Mouse (Mus musculus) stomach, embryonic 14.5 days (tissue): ENCODE data around the gene Grm5. TPM values are rescaled to one million over a fixed set of nuclear protein-coding genes. Genes with fewer than 3 reads are reported as not detected.

ENCODE experiments used
- ATAC-seq: fragments of 200-750 bp; cut with Nextera tagmentation; 2 replicates; pipeline ENCODE4 v1.8.0; 2017; ENCODE audit warnings: low read depth, moderate TSS enrichment; ENCODE audit not compliant: insufficient number of reproducible peaks, insufficient read depth, low FRiP score
- H3K27ac ChIP-seq: fragments of 300-500 bp; sonication (generic); 2 replicates; pipeline ENCODE4 v1.5.1; 2014; ENCODE audit warnings: mild to moderate bottlenecking, low read length, moderate library complexity, mixed read lengths
- H3K27me3 ChIP-seq: fragments of 300-500 bp; sonication (generic); 2 replicates; pipeline ENCODE4 v1.6.1; 2014; ENCODE audit warnings: low read length, control low read depth, mixed read lengths; ENCODE audit not compliant: control insufficient read depth, insufficient read depth
- H3K36me3 ChIP-seq: fragments of 300-500 bp; sonication (generic); 2 replicates; pipeline ENCODE4 v1.6.1; 2014; ENCODE audit warnings: mild to moderate bottlenecking, control low read depth, low read length, moderate library complexity, mixed read lengths; ENCODE audit not compliant: control insufficient read depth, insufficient read depth
- H3K4me1 ChIP-seq: fragments of 300-500 bp; sonication (generic); 2 replicates; pipeline ENCODE4 v1.6.1; 2014; ENCODE audit warnings: low read length, control low read depth, mixed read lengths; ENCODE audit not compliant: control insufficient read depth, insufficient read depth
- H3K4me2 ChIP-seq: fragments of 300-500 bp; sonication (generic); replicated peaks from 2 replicates; pipeline ENCODE4 v1.6.1; 2014; ENCODE audit warnings: low read depth, low read length, control low read depth
- H3K4me3 ChIP-seq: fragments of 300-500 bp; sonication (generic); 2 replicates; pipeline ENCODE4 v1.5.1; 2014; ENCODE audit warnings: low read depth, low read length, control low read depth
- H3K9ac ChIP-seq: fragments of 300-500 bp; sonication (generic); replicated peaks from 2 replicates; pipeline ENCODE4 v1.6.1; 2014; ENCODE audit warnings: low read depth, mild to moderate bottlenecking, control low read depth, low read length, moderate library complexity, mixed read lengths
- H3K9me3 ChIP-seq: fragments of 300-500 bp; sonication (generic); 2 replicates; pipeline ENCODE4 v1.6.1; 2016; ENCODE audit warnings: low read depth, low read length, control low read depth; ENCODE audit not compliant: control insufficient read depth
- WGBS: fragments of 180-500 bp; shearing (Covaris S2); extraction: QIAGEN DNeasy Blood & Tissue Kit; methylation state at CpG from one replicate; pipeline ENCODE4 v1.1.7; 2014; 5-methylcytosine and 5-hydroxymethylcytosine counted together
- polyA plus RNA-seq: library from polyadenylated mRNA; unstranded; fragments of >200 nt; fragmentation: Nextera tagmentation; extraction: Ambion mirVana; gene quantifications from 2 replicates; pipeline ENCODE4 v1.2.1, GENCODE M21; 2014

The Grm5 gene
- polyA plus RNA-seq, 1 experiment from 2014 or later: not detected

DNA sequence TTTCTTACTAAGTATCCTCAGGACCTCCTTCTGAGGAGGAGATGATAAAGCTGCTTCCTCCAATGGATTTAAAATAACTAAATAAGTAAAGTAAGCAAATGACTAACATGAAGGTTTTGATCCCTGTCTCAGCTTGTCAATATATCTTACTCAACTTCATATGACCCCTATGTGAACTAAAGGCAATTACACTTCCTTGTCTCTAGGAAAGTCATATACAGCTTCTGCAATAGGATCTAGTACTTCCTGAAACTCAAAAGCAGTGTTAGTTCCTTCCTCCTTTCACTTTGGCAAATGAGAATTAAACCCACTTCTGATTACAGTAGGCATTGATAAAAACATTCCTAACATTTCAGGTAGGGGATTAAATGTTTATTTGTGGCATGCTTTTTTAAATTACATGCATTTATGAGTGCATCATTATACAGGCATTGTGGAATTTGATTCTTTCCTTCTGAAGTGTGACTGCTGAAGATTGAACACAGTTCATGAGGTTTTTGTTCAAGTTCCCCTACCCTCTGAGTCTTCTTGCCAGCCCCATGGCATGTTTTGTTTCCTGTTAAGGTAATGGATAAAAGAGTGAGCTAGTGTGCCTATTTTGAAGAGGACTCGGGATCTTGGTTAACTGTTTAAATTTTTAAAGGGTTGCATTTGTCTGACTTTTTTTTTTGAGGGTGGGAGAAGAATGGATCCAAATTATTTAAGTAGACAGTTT is 470.4 kb downstream of the Grm5 start:
- no peaks in the 10 kb centered on the region for H3K36me3 ChIP-seq
- 44% methylated on average over 1 of the region's 1 CpGs for WGBS
- H3K27ac ChIP-seq: no peak overlapping the region
- no peak overlapping the region for H3K9ac ChIP-seq
- H3K4me3 ChIP-seq: no peak overlapping the region
- H3K27me3 ChIP-seq: no peaks in the 10 kb centered on the region
- 0 out of 2 replicates have a peak, but pooled peaks have one; percentile 49 for ATAC-seq
- no peaks in the 10 kb centered on the region for H3K4me1 ChIP-seq
- H3K9me3 ChIP-seq: no peaks in the 10 kb centered on the region
- no peak overlapping the region for H3K4me2 ChIP-seq

DNA sequence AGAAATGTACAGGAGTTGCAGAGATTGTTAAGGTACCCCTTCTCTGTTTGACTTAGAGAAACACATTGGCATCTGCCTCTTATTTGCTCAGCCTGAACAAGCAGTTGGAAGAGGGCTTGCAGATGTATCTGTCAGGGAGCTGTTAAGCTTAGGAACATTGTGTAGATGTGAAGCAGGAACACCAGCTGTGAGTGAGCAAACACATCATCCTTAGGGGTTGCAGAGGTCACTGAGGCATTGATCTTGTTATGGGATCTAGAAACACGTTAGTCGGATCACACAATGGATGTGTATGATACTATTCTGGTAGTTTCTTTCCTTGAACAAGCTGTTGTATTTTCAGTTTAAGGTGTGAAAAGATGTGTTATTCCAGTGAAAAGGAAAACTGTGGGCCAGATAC is 472.5 kb downstream of the Grm5 start:
- 32% methylated on average over 2 of the region's 2 CpGs for WGBS
- H3K27ac ChIP-seq: no peak overlapping the region
- no peak overlapping the region for H3K9ac ChIP-seq
- H3K36me3 ChIP-seq: no peaks in the 10 kb centered on the region
- H3K27me3 ChIP-seq: no peaks in the 10 kb centered on the region
- no peak overlapping the region for H3K4me2 ChIP-seq
- H3K9me3 ChIP-seq: no peaks in the 10 kb centered on the region
- no peak overlapping the region for H3K4me3 ChIP-seq
- ATAC-seq: no peak
- no peaks in the 10 kb centered on the region for H3K4me1 ChIP-seq

DNA sequence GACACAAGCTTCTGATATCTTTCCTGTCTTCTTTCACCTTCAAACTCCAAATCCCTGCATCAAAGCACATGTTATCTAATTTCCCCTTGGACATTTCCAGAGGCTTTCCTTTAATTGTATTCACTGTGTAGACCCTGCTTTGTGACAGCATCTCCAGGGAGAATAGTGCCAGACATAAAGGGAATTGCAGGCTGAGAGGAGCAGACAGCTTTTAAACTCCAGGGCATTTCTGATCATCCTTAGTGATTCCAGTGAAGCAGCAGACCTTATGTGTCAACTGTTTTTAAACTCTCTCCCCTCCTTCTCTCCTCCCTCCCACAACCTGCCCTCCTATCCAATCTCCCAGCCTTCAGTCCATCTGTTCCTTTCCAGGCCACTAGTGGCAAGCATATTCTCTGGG is 507.1 kb downstream of the Grm5 start:
- Histone ChIP-seq H3K9me3 (no peaks in the 10 kb centered on the region; the same call in 1 of the 2 replicates), H3K27ac (no peak overlapping the region), H3K9ac (no peak overlapping the region), H3K4me3 (no peak overlapping the region), H3K27me3 (no peaks in the 10 kb centered on the region), H3K4me2 (no peak overlapping the region), H3K4me1 (no peaks in the 10 kb centered on the region), H3K36me3 (no peaks in the 10 kb centered on the region)
- no peak for ATAC-seq

DNA sequence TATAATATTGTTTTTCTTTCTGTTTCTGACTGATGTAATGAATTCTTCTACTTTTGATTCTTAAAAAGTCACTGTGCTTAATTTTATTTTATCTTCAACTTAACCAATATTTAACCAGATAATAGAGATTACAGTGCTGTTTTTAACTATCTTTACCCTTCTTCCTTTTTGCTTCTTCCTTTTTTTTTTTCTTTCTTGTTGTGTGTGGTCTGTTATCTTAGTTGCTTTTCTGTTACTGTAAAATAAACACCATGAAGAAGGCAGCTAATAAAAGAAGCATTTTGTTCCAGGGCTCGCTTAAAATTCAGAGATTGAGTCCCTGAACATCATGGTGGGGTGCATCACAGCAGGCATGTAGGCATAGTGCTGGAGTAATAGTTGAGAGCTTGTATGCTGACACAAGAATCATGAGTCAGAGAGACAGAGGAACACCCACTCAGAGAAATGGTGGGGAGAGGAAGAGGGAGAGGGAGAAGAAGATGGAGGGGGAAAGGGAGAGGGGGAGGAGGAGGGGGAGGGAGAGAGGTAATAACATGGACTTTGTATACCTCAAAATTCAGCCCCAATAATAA is 512.7 kb downstream of the Grm5 start:
- Histone ChIP-seq H3K36me3 (no peaks in the 10 kb centered on the region), H3K9me3 (no peaks in the 10 kb centered on the region), H3K27ac (no peak overlapping the region), H3K4me3 (no peak overlapping the region), H3K27me3 (no peaks in the 10 kb centered on the region), H3K9ac (no peak overlapping the region), H3K4me2 (no peak overlapping the region), H3K4me1 (no peaks in the 10 kb centered on the region)
- no peak for ATAC-seq
- 57% methylated on average over 1 of the region's 1 CpGs for WGBS

DNA sequence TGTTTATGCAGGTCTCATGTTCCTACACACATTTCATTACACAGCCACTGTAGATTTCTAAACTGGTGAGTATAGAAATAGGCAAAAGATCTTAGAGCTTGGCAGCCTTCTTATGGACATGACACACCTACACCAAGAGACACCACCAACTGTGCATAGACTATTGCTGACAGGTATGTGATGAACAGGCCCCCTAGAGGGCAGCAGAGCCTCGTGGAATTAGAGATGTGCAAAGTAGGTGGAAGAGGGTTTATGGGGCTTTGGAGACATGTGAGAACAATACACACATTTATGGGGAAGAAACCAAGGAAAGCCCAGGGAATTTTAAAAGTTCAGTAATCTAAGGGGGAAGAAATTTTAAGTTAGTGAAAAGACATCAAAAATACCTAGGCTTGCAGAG is 513.7 kb downstream of the Grm5 start:
- ATAC-seq: 0 out of 2 replicates have a peak, but pooled peaks have one; percentile 56
- 9% methylated on average over 1 of the region's 1 CpGs for WGBS
- Histone ChIP-seq H3K4me1 (no peaks in the 10 kb centered on the region), H3K36me3 (no peaks in the 10 kb centered on the region), H3K9ac (no peak overlapping the region), H3K9me3 (no peaks in the 10 kb centered on the region), H3K27me3 (no peaks in the 10 kb centered on the region), H3K27ac (no peak overlapping the region), H3K4me3 (no peak overlapping the region), H3K4me2 (no peak overlapping the region)

DNA sequence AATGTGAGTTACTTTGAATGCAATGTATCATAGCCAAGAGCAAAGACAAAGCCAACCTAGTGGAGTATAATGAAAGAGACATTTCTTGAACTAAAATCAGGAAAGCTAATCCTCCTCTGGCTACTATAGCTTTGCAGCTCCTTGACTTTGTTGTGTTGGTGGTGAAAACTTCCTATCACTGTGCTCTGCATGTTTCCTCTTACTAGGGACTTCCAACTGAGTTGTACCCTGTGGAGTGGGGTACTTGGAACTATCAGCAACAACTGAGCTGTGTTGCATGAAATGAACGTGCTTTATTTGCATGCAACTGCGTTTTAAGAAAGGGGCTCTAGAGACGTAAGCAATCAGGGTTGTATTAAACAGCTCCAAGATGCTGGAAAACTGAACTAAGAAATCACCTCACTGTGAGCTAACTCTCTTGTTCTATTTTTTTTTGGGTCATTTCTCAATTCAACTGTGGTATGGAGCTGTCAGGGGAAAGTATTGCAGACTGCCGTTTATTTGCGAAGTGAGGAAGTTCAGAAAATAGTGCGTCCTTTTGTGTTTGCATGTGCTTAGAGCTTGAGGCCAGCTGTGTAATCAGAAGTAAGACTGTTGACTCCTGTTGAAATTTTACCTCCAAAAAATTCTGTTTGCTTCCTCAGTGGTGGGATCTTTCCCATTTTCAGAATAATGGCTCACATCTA is 532.9 kb downstream of the Grm5 start:
- H3K9me3 ChIP-seq: no peaks in the 10 kb centered on the region
- no peaks in the 10 kb centered on the region for H3K27me3 ChIP-seq
- no peak overlapping the region for H3K27ac ChIP-seq
- WGBS: 60% methylated on average over 6 of the region's 6 CpGs
- no peak overlapping the region for H3K9ac ChIP-seq
- ATAC-seq: no peak
- no peaks in the 10 kb centered on the region for H3K36me3 ChIP-seq
- H3K4me3 ChIP-seq: no peak overlapping the region
- no peak overlapping the region for H3K4me2 ChIP-seq
- no peaks in the 10 kb centered on the region for H3K4me1 ChIP-seq

DNA sequence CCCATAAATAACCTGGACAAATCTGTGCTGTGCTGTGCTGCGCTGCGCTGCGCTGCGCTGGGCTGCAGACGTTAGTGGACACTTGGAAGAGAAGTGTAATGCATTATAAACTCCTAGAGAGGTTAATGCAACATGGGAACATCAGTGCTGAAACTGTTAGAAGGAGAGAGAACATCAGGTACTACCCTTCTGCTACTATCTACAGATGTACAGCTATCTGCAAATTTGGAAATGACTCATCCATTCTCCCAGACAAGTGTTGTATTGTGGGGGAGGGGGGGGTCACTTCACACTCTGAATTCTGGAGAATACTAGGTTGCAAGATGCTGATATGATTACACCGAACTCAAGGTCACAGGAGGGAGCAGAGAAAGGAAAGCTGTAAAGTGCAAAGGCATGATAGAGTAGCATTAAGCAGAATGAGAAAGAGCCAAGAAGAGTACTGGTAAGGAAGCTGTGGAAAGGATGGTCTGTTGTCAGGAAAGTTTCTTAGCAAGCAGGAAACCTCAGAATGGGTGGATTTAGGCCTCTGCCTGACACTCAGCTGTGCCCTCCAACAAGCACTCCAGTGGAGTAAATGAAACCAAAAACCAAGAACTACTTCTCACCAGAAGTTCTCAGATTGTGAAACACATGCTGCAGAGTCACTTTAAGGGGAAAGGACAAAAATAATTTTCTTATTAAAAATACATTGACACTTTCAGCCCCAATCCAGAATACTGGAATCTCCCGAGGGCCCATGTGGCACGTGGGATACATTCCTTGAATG is 544.3 kb downstream of the Grm5 start:
- Histone ChIP-seq H3K36me3 (no peaks in the 10 kb centered on the region), H3K27ac (no peak overlapping the region), H3K27me3 (peaks cover 6% of the 10 kb centered on the region; the same call in 1 of the 2 replicates), H3K9ac (no peak overlapping the region), H3K4me3 (no peak overlapping the region), H3K9me3 (no peaks in the 10 kb centered on the region), H3K4me1 (peaks cover 3% of the 10 kb centered on the region; the same call in 1 of the 2 replicates), H3K4me2 (no peak overlapping the region)
- no peak for ATAC-seq
- 71% methylated on average over 8 of the region's 8 CpGs for WGBS
